Mouse (Mus musculus) hindbrain, embryonic 16.5 days (tissue): ENCODE data around the gene Dach1. TPM values are rescaled to one million over a fixed set of nuclear protein-coding genes. Genes with fewer than 3 reads are reported as not detected.

Experiments used
- ATAC-seq: fragments of 200-750 bp; cut with Nextera tagmentation; 2 replicates; pipeline ENCODE4 v1.8.0; 2017; ENCODE audit warnings: moderate TSS enrichment, moderate library complexity
- H3K27ac ChIP-seq: fragments of 300-500 bp; sonication (generic); 2 replicates; pipeline ENCODE4 v1.5.1; 2014; ENCODE audit warnings: low read depth, mild to moderate bottlenecking, control low read depth, low read length, moderate library complexity
- H3K27me3 ChIP-seq: fragments of 300-500 bp; sonication (generic); replicated peaks from 2 replicates; pipeline ENCODE4 v1.6.1; 2014; ENCODE audit warnings: low read length; ENCODE audit not compliant: control insufficient read depth, insufficient read depth
- H3K36me3 ChIP-seq: fragments of 300-500 bp; sonication (generic); 2 replicates; pipeline ENCODE4 v1.6.1; 2014; ENCODE audit warnings: mild to moderate bottlenecking, low read length, moderate library complexity, mixed read lengths; ENCODE audit not compliant: control insufficient read depth, insufficient read depth
- H3K4me1 ChIP-seq: fragments of 300-500 bp; sonication (generic); 2 replicates; pipeline ENCODE4 v1.6.1; 2014; ENCODE audit warnings: low read depth, low read length; ENCODE audit not compliant: control insufficient read depth, insufficient read depth
- H3K4me2 ChIP-seq: fragments of 300-500 bp; sonication (generic); 2 replicates; pipeline ENCODE4 v1.6.1; 2014; ENCODE audit warnings: mild to moderate bottlenecking, low read length, control low read depth, moderate library complexity
- H3K4me3 ChIP-seq: fragments of 300-500 bp; sonication (generic); 2 replicates; pipeline ENCODE4 v1.5.1; 2014; ENCODE audit warnings: mild to moderate bottlenecking, low read length, control low read depth, moderate library complexity
- H3K9ac ChIP-seq: fragments of 300-500 bp; sonication (generic); 2 replicates; pipeline ENCODE4 v1.6.1; 2014; ENCODE audit warnings: low read depth, mild to moderate bottlenecking, control low read depth, low read length, moderate library complexity
- H3K9me3 ChIP-seq: fragments of 300-500 bp; sonication (generic); 2 replicates; pipeline ENCODE4 v1.6.1; 2014; ENCODE audit warnings: mild to moderate bottlenecking, low read length, moderate library complexity; ENCODE audit not compliant: control insufficient read depth
- WGBS: fragments of 180-500 bp; shearing (Covaris S2); extraction: QIAGEN DNeasy Blood & Tissue Kit; methylation state at CpG from one replicate; pipeline ENCODE4 v1.1.7; 2014; 5-methylcytosine and 5-hydroxymethylcytosine counted together
- polyA plus RNA-seq: library from polyadenylated mRNA; unstranded; fragments of >200 nt; fragmentation: Nextera tagmentation; extraction: Ambion mirVana; gene quantifications from 2 replicates; pipeline ENCODE4 v1.2.1, GENCODE M21; 2015

The Dach1 gene
- polyA plus RNA-seq, 1 experiment from 2014 or later, result 14.4 TPM

- H3K4me1 ChIP-seq, result no peaks in the 10 kb centered on the region
- H3K4me2 ChIP-seq, result no peak overlapping the region
- H3K4me3 ChIP-seq, result no peak overlapping the region
- no peak for ATAC-seq
- H3K27me3 ChIP-seq, result no peaks in the 10 kb centered on the region
- no peaks in the 10 kb centered on the region for H3K36me3 ChIP-seq
- 0% methylated on average over 1 of the region's 1 CpGs for WGBS
- H3K9me3 ChIP-seq, result no peaks in the 10 kb centered on the region
- H3K27ac ChIP-seq, result no peak overlapping the region
- H3K9ac ChIP-seq, result no peak overlapping the region
Measured at GRCm38 (mm10) chr14:98035261-98035660, 134.3 kb downstream of the Dach1 start.

- no peak overlapping the region for H3K9ac ChIP-seq
- H3K27ac ChIP-seq, result no peak overlapping the region
- H3K4me1 ChIP-seq, result no peaks in the 10 kb centered on the region
- H3K4me2 ChIP-seq, result no peak overlapping the region
- ATAC-seq, result no peak
- WGBS, result 81% methylated on average over 4 of the region's 4 CpGs
- H3K36me3 ChIP-seq, result no peaks in the 10 kb centered on the region
- no peaks in the 10 kb centered on the region for H3K9me3 ChIP-seq
- no peaks in the 10 kb centered on the region for H3K27me3 ChIP-seq
- H3K4me3 ChIP-seq, result no peak overlapping the region
Measured at GRCm38 (mm10) chr14:98023540-98023939, 146.0 kb downstream of the Dach1 start.

- Histone ChIP-seq H3K4me3 (no peak overlapping the region), H3K4me1 (no peaks in the 10 kb centered on the region), H3K9ac (no peak overlapping the region), H3K9me3 (no peaks in the 10 kb centered on the region), H3K27ac (no peak overlapping the region), H3K27me3 (no peaks in the 10 kb centered on the region), H3K4me2 (no peak overlapping the region), H3K36me3 (no peaks in the 10 kb centered on the region)
- WGBS, result 97% methylated on average over 1 of the region's 1 CpGs
- no peak for ATAC-seq
Measured at GRCm38 (mm10) chr14:98014053-98014452, 155.5 kb downstream of the Dach1 start.

GRCm38 (mm10) chr14:98008501-98008900 is 161.1 kb downstream of the Dach1 start:
- no peaks in the 10 kb centered on the region for H3K27me3 ChIP-seq
- H3K4me1 ChIP-seq, result no peaks in the 10 kb centered on the region
- no peak overlapping the region for H3K27ac ChIP-seq
- H3K9me3 ChIP-seq, result no peaks in the 10 kb centered on the region
- H3K4me2 ChIP-seq, result no peak overlapping the region
- no peak for ATAC-seq
- no peak overlapping the region for H3K9ac ChIP-seq
- no peaks in the 10 kb centered on the region for H3K36me3 ChIP-seq
- 82% methylated on average over 6 of the region's 6 CpGs for WGBS
- no peak overlapping the region for H3K4me3 ChIP-seq

GRCm38 (mm10) chr14:98002021-98002680 is 167.4 kb downstream of the Dach1 start:
- H3K9me3 ChIP-seq, result no peaks in the 10 kb centered on the region
- 55% methylated on average over 1 of the region's 1 CpGs for WGBS

GRCm38 (mm10) chr14:97998584-97998983 is 171.0 kb downstream of the Dach1 start:
- H3K4me2 ChIP-seq, result no peak overlapping the region
- ATAC-seq, result no peak
- no peaks in the 10 kb centered on the region for H3K27me3 ChIP-seq
- no peaks in the 10 kb centered on the region for H3K4me1 ChIP-seq
- no peak overlapping the region for H3K27ac ChIP-seq
- no peak overlapping the region for H3K4me3 ChIP-seq
- no peak overlapping the region for H3K9ac ChIP-seq
- H3K9me3 ChIP-seq, result no peaks in the 10 kb centered on the region
- no peaks in the 10 kb centered on the region for H3K36me3 ChIP-seq

More at GRCm38 (mm10) chr14:98002021-98002680, 167.4 kb downstream of the Dach1 start:
- Histone ChIP-seq H3K4me3 (no peak overlapping the region), H3K4me2 (no peak overlapping the region), H3K36me3 (no peaks in the 10 kb centered on the region), H3K27me3 (no peaks in the 10 kb centered on the region), H3K27ac (no peak overlapping the region), H3K4me1 (no peaks in the 10 kb centered on the region), H3K9ac (no peak overlapping the region)
- no peak for ATAC-seq

- ATAC-seq, result no peak
- Histone ChIP-seq H3K36me3 (no peaks in the 10 kb centered on the region), H3K27me3 (no peaks in the 10 kb centered on the region), H3K4me2 (no peak overlapping the region), H3K4me1 (no peaks in the 10 kb centered on the region), H3K9me3 (no peaks in the 10 kb centered on the region), H3K4me3 (no peak overlapping the region), H3K27ac (no peak overlapping the region), H3K9ac (no peak overlapping the region)
- 82% methylated on average over 3 of the region's 3 CpGs for WGBS
Measured at GRCm38 (mm10) chr14:97983251-97983650, 186.3 kb downstream of the Dach1 start.

GRCm38 (mm10) chr14:97982676-97983075 is 186.9 kb downstream of the Dach1 start:
- Histone ChIP-seq H3K4me1 (no peaks in the 10 kb centered on the region), H3K36me3 (no peaks in the 10 kb centered on the region), H3K4me2 (no peak overlapping the region), H3K9me3 (no peaks in the 10 kb centered on the region), H3K27ac (no peak overlapping the region), H3K27me3 (no peaks in the 10 kb centered on the region), H3K9ac (no peak overlapping the region), H3K4me3 (no peak overlapping the region)
- ATAC-seq, result no peak
- 73% methylated on average over 6 of the region's 6 CpGs for WGBS

- H3K36me3 ChIP-seq, result no peaks in the 10 kb centered on the region
- H3K9me3 ChIP-seq, result no peaks in the 10 kb centered on the region
- H3K4me3 ChIP-seq, result no peak overlapping the region
- H3K27me3 ChIP-seq, result no peaks in the 10 kb centered on the region
- H3K4me2 ChIP-seq, result no peak overlapping the region
- H3K27ac ChIP-seq, result no peak overlapping the region
- no peak for ATAC-seq
- WGBS, result 39% methylated on average over 4 of the region's 4 CpGs
- no peak overlapping the region for H3K9ac ChIP-seq
- no peaks in the 10 kb centered on the region for H3K4me1 ChIP-seq
Measured at GRCm38 (mm10) chr14:97980879-97981278, 188.7 kb downstream of the Dach1 start.

GRCm38 (mm10) chr14:97976091-97976490 is 193.5 kb downstream of the Dach1 start:
- H3K36me3 ChIP-seq, result no peaks in the 10 kb centered on the region
- ATAC-seq, result no peak
- no peak overlapping the region for H3K4me3 ChIP-seq
- H3K4me1 ChIP-seq, result no peaks in the 10 kb centered on the region
- no peak overlapping the region for H3K4me2 ChIP-seq
- no peak overlapping the region for H3K9ac ChIP-seq
- H3K9me3 ChIP-seq, result no peaks in the 10 kb centered on the region
- no peak overlapping the region for H3K27ac ChIP-seq
- no peaks in the 10 kb centered on the region for H3K27me3 ChIP-seq
- 11% methylated on average over 1 of the region's 1 CpGs for WGBS
